Mouse (Mus musculus): ENCODE data around the gene Rtn4r.

The Rtn4r gene

DNA sequence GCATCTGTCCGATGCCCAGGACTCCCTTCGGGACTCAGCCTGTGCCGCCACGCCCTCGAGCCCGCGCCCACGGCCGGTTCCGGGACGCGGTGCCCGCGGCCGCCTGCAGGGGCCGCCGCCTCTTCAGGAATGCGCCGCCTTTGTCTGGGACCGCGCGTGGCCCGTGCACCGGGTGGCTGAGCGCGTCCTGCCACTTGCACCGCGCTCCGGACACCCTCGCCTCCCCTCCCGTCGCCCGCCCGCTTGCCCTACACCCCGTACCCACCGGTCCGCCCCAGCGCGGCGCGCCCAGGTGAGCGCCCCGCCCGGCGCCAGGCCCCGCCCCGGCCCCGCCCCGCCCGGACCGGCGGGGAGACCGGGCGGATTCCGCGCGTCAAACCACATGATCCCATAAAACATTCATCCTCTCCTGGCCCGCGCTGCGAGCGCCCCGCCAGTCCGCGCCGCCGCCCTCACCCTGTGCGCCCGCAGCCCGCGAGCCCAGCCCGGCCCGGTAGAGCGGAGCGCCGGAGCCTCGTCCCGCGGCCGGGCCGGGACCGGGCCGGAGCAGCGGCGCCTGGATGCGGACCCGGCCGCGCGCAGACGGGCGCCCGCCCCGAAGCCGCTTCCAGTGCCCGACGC lies at the start of gene Rtn4r:
TSS of gene Rtn4r (plus strand) at position 402 of the 621 bp plus-strand sequence.
- DNase-seq (ENCODE audit: extremely low read depth, low read depth): no peak

DNA sequence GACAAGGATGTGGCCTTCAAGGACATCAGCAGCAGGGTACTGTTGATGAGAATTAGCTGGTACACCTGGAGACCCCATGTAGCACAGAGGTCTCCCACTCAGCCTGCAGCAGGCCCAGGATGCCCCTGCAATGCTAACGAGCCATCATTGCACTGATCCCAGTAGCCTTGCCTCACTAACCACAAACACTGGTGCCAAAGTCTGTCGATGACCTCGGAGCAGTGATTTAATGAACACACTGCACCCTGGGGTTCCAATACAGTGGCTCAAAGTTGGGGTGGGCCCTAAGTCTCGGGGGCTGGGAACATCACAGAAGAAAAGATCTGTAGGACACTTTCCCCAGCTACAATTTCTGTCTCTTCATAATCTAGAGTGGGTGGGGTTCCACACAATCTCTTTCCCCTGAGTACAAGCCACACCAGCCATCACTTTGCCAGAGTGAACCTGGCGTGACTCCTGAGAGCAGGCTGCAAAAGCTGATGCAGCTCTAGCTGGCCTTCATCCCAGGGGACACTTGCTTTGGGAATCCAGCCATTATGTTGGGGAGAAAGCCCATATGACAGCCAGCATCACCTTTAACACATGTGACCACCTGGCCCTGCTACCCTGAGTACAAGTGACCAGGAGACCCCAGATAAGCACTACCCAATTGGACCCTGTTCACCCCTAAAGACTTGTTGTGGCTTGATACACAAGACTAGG lies 49.0 kb upstream of the Rtn4r start:
- DNase-seq (ENCODE audit: extremely low read depth, low read depth): no peak

DNA sequence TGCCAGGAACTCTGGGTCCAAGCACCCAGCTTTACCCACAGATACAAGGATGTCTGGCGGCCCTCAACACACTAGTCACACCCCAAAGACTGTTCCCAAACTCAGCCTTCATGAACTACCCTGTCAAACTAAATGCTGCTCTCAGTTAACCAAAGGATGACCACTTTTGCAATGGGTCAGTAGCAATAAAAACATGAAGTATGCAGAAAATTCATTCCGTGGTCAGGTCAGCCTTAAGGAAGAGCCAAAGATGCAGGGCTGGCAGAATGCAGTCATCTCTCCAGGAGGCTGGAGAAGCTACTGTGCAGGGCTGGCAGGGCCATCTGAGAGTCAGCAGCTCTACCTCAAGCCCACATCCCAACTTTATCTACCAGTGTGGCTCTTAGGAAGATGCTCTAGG lies 48.1 kb upstream of the Rtn4r start:
- DNase-seq (ENCODE audit: extremely low read depth, low read depth): no peak

DNA sequence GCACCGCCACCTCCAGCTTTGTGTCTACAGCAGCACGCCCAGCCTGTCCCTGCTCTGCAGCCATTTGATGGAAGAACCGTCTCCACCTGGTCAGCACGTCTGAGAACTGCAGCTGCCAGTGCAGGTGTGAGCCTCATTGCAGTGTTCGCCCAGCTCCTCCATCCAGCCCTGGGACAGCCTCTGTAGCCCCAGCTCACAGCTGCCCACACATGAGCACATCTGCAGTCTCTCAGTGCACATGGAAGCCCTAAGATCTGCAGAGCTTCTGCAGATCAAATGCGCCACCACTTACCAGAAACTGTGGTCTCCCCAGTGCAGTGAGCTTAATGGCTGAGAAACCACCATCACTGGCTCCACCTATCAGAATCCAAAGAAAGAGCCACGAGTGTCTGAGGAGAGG lies 47.3 kb upstream of the Rtn4r start:
- DNase-seq (ENCODE audit: extremely low read depth, low read depth): no peak

DNA sequence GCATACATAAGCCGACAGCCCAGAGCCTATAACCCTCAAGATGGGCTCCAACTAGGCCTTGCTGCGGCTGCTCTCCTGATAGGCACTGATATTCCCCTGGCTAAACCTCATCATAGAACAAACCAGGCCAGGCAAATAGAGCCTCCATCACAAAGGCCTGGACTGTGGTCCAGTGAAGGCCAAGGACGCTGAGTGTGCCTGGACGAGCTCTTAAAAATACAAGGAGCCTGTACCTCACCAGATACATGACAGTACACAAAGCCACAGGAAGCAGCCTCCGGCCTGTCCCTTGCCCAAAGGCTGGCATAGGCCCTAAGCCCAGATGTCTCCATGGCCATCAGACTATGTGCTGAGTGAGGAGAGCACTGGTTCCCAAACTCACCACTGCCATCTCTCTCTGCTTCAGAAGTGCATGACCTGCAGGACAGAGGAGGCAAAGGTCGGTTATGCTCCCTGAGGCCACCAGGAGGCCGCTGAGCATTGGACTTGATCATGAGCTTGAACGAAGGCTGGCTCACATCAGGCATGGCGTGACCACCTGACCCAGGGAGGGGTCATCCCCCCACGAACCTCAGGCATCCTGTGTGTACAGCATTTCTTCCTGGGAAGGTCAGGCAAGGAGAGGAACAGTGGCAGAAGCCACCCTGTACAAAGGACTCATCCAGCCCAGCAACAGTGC lies 46.2 kb upstream of the Rtn4r start:
- no peak for DNase-seq (ENCODE audit: extremely low read depth, low read depth)

DNA sequence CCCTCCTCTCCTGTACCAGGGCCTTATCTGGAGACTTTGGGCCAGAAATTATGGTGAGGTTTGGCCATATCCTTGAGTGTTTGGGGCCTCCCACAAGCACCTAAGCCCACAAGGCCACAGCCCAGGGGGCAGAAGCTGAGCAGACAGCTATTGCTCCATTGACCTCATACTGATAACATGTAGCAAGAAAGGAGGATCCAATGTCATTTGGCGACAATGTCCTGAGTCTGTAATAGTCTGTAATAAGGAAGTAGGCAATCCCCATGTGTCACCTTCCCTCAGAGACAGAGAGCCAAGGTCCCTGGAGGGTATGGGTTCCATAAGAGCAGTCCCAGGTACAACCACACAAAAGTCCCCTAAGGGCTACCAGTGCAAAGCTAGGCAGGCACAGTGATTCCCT lies 45.2 kb upstream of the Rtn4r start:
- no peak for DNase-seq (ENCODE audit: extremely low read depth, low read depth)

DNA sequence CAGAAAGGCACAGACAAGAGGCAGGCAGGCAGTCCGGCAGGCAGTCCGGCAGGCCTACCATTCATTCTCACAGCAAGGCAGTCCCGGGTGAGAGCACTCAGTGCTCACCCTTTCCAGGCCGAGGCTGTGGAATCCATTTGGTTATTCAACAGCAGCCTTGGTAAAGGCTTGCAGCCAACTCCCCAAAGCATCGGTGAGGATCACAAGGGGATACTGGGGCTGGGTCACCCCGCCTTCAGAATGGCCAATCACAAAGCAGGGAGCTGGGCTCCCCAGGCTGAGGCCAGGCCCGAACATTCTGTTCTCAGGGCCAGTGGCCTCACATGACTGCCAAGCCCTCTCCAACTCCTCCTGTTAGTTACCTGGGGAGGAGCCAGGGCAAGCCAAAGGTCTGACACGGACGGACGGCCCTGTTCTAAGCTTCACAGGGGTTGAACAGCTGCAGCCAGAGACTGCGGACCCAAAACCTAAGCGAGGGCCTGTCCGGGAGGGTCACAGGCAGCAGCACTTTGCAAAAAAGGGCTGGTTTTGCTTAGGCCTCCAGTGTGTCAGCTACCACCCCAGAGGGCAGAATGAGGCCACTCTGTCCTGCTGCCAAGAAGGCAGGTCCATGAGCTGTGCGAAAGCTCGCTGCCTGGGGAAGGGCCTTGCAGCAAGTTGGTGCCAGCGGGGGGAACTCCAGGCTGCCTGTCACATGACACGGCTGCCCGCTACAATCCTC lies 44.1 kb upstream of the Rtn4r start:
- no peak for DNase-seq (ENCODE audit: extremely low read depth, low read depth)

DNA sequence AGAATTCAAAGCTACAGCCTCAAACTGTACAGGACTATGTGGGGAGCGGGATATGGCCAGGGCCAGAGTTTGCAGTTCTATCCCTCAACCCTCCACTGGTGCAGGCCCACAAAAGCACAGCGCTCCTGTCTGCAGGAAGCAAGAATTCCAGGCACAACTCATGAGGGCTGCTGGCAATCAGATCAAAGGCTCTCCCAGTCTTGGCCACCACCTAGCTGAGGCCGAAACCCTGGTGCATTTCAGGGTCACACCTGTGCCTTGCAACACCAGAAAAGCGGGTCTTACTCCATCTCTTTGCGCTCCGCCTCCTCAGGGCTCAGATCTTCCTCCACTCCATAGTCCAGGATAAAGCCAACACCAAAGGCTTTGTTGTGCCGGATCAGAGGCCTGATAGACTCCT lies 43.2 kb upstream of the Rtn4r start:
- DNase-seq (ENCODE audit: extremely low read depth, low read depth): no peak

DNA sequence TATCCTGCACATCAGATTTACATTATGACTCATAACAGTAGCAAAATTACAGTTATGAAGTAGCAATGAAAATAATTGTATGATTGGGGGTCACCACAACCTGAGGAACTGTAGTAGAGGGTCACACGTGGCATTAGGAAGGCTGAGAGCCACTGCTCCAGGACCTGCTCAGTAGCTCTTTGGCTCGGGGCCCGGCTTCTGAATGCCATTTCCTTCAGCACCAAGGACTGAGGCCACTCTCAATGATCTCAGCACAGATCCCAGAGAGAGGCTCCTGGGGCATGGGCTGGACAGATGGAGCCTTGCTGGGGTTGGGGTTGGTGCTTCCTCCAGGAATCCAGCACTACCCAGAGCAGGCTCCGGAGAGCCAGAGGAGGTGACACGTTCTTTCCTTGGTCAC lies 40.3 kb upstream of the Rtn4r start:
- no peak for DNase-seq (ENCODE audit: extremely low read depth, low read depth)

DNA sequence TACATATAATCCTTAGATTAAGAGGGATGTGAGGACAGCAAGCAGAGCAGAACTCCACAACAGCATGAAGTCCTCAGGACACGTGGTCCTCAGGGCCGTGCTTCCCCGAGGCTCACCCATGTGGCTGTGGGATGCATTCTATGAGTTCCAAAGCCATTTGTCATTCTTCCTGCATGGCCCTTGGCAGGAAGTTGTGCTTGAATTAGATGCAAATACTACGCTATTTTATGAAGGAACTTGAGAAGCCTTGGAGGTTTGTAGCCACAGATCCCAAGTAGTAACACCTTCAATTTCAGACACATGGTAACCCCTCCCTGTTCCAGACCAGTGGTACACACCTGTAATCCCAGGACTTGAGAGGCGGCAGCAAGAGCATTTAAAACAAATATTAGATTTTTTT lies 31.1 kb upstream of the Rtn4r start:
- DNase-seq (ENCODE audit: extremely low read depth, low read depth): no peak

DNA sequence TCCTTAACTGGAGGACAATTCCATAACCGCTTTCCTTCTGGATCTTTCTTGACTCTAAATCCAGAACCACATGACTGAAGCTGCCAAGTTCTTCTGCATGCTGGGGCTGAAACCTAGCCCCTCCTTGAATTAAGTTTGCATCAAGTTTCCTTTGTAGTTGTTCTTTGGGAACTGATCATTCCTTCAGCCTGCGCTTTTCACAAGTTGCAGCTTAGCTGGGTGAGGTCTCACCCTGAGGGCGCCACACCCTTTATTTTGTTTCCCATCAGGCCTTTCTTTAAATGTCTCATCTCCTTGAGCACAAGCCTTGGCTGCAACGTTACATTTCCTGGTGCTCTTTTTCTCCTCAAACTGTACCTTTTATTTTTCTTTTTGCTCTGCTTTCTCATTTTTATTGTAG lies 24.6 kb upstream of the Rtn4r start:
- DNase-seq (ENCODE audit: extremely low read depth, low read depth): no peak

DNA sequence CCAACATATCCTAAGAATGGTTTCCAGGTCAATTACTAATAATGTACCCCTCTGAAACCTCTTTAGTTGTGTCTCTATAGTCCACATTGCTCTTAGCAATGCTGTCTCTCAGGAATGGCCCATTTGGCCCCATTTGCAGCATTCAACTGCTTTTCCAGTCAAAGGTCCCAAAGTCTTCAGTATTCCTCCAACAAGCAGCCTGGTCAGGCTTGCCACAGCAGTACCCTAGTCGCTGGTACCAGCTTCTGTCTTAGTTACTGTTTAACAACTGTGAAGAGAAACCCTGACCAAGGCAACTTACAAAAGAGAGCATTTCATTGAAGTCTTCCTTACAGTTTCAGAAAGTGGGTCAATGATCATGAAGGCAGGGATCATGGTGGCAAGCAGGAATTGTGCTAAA lies 24.1 kb upstream of the Rtn4r start:
- DNase-seq (ENCODE audit: extremely low read depth, low read depth): no peak

DNA sequence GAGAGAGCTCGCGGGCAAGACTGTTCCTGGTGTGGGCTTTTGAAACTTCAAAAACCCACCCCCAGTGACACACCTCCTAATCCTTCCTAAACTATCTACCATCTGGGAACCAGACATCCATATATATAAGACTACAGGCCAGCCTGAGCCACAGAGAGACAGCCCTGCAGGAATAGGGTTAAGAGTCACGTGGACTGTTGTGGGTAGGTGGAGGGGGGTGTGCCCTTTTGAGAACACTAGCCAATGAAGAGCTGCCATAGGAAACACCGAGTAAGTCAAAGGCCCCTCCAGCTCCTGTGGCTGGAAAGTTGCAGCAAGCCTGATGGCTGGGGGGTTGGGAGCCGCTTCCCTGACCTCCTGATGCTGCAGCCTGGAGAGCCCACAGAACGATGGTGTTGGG lies 23.6 kb upstream of the Rtn4r start:
- DNase-seq (ENCODE audit: extremely low read depth, low read depth): no peak

DNA sequence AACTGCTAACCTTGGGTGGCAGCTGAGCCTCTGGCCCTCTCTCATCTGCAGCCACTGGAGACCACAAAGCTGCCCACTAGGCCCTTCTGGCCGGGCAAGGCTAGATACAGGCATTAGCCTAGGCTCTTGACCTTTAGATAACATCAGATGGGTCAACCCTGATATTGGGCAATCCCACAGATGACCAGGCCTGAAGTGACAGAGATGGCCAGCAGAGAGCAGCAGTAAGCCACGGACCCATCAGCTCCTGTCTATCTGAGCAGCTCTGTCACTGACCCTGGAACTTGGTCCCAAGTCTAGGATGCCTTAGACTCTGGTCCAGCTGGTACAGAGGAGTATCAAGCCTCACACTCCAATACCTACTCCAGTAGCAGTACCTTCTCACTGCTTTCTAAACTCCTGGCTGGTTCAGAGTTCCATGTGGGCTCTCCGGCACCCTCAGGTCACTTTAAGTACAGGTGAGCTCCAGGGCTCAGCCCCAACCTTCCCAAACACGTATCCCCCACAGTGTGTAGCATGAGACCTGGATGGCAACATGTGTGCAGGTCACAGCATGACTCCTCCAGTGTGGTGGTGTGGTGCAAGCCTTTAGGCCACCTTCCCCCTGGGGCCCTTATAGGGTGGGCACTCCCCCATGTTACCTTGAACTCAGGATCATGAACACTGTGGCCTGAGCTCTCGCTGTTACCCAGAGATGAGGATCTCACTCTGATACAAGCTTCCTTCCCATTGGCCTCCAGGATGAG lies 19.0 kb upstream of the Rtn4r start:
- no peak for DNase-seq (ENCODE audit: extremely low read depth, low read depth)

DNA sequence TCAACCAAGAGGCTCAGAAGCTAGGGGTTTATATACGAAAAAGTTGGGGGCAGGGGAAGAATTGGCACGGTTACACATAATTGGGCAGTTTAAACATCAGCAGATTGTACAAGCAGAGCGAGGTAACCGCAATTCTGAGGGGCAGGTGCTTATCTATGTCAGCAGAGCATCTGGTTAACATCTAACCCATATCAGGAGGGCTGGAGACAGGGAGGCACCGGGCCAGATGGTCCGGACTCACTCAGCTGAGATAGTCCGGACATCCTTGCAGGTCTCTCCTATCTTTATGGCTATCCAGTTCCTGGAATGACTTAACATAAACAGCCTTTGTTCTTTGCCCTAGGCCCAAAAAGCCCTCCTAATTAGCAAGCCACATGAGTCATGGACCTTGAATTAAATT lies 16.4 kb upstream of the Rtn4r start:
- no peak for DNase-seq (ENCODE audit: extremely low read depth, low read depth)

DNA sequence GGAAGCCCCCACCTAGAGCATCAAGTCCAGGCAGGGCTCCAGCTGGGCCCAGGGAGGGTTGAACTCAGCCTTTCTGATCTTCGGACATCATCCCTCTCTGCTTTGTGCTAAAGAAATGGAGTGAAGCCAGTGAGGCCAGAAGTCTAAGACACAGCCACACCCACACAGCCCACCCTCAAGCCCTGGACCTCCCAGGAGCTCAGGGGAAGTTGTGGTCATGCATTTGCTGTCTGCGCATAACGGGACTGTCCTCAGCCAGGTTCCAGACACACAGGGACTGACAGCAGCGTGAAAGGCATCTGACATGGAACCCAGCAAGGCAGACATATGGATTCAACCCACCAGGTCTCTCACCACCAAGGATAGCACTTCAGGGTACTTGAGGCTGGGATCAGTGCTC lies 11.0 kb upstream of the Rtn4r start:
- no peak for DNase-seq (ENCODE audit: extremely low read depth, low read depth)

DNA sequence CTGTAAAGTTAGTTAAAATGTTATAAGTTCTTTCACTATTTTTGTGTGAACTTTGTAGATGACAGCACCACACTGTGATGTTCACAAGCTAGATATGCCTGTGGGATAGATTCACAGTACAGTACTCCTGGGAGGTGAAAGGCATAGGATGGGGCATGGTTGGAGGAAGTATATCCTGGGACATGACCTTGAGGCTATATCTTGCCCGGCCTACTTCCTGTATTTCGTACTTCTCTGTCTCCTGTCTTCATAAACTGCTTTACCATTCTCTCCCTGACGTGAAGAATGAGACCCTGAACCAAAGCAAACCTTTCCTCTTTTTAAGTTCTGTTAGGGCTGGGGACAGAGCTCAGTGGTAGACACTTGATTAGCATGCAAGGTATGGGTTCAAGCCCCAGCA lies 9.2 kb upstream of the Rtn4r start:
- no peak for DNase-seq (ENCODE audit: extremely low read depth, low read depth)

DNA sequence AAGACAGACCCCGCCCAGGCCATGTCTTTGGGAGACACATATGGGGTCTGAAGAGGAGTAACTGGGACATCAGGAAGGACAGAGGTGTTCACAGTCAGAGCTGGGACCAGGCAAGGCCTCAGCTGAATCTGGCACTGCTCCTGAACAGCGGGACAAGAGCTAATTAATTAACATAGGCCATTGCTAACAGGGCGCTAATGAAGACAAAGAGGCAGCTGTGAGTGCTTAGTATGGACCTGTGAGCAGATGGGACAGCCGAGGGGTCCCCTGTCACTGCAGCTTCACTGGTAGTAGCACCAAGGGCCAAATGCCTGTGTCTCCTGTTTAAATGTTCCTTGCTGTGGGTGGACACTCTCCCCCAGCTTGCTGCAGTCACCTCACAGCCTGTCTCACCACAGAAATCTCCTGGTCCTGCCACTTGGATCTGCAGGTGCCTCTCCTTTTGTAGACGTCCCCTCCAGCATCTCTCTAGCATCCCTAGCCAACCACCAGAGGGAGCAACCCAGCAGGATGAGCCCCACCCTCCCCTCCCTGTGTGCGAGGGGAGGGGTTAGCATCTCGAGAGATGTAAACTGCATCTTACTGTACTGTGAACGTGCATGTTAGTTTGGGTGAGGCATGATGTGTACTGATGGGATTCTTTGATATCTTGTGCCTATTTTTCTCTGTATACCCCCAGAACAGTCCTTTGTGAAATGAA lies 8.3 kb upstream of the Rtn4r start:
- peak; percentile 32 for DNase-seq (ENCODE audit: extremely low read depth, low read depth)

DNA sequence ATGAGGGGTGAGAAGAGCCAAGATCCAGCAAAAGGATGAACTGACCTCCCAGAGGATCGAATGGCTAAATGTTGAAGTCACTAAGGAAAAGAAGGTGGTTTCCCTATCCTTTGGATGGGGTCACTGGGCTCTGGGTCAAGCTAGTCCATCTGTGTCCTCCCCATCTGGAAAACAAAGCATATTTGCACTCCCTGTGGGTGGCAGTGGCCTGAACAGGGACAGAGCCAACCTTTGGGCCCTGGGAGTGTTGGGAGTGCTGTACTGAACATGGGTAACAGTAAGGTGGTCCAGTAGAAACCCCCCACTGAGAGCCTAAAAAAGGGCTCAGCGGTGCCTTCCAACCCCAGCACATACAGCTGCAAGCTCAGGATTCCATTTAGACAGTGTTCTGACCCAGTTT lies 4.7 kb upstream of the Rtn4r start:
- no peak for DNase-seq (ENCODE audit: extremely low read depth, low read depth)

DNA sequence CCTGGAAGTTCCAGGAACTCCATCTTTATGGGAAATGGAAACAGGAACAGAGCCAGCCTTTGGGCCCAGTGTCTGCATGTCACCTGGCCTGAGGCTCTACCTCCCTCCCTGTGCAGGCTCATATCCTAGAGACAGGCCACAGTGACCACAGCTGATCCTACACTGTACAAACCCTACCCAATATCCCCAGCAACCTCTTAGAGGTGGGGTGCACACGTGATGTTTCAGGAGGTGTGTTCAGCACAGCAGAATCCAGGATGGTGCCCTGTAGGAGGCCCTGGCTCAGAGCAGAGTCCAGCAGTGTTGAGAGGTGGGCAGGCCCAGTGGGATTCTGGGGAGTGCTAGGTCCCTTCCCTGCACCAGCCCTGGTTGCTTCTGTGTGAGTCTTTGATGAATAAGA lies 4.0 kb upstream of the Rtn4r start:
- no peak for DNase-seq (ENCODE audit: extremely low read depth, low read depth)

DNA sequence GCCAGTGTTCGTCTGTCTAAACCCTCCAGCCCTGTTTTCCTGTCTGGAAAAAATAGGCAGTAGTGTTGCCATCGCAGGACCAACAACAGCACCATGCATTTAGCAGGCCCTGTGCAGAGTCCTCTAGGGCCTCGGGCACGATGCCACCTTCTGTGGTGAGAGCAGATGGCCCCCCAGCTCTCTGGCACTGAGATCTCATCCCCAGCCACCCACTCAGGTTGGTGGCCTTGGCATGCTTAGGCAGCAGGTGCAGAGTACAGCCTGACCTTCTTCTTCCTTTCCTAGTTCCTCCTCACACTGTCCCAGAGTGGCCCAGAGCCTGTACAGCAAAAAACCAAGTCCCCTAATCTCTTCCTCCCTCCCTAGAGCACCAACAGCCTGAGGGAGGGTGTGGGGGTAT lies 3.4 kb upstream of the Rtn4r start:
- no peak for DNase-seq (ENCODE audit: extremely low read depth, low read depth)
